Mouse (Mus musculus) gonadal fat pad, adult 2 months (tissue): ENCODE results near the gene Aven. TPM values are rescaled to one million over a fixed set of nuclear protein-coding genes. Genes with fewer than 3 reads are reported as not detected.

Experiments used
- DNase-seq: peaks from one replicate; pipeline ENCODE4 v3.0.0-alpha.2; 2012; ENCODE audit warnings: low read depth
- polyA plus RNA-seq: library from polyadenylated mRNA; depleted of rRNA; stranded (reverse); fragments of >200 nt; gene quantifications from 2 replicates; pipeline ENCODE4 v1.2.3, GENCODE M21; 2012

Aven gene
- polyA plus RNA-seq, 1 experiment = 5.6 TPM

- no peak for DNase-seq
Measured at GRCm38 (mm10) chr2:112556527-112556926, 63.8 kb downstream of the Aven start.

GRCm38 (mm10) chr2:112557453-112557852 is 64.7 kb downstream of the Aven start:
- DNase-seq = no peak

GRCm38 (mm10) chr2:112561549-112561948 is 68.8 kb downstream of the Aven start:
- DNase-seq = no peak

- no peak for DNase-seq
Measured at GRCm38 (mm10) chr2:112565060-112565459, 72.3 kb downstream of the Aven start.

GRCm38 (mm10) chr2:112566290-112567085 is 73.7 kb downstream of the Aven start:
- no peak for DNase-seq

GRCm38 (mm10) chr2:112567786-112568185 is 75.0 kb downstream of the Aven start:
- no peak for DNase-seq

GRCm38 (mm10) chr2:112590985-112591384 is 98.2 kb downstream of the Aven start:
- no peak for DNase-seq

GRCm38 (mm10) chr2:112591451-112591871 is 98.7 kb downstream of the Aven start:
- DNase-seq = no peak

GRCm38 (mm10) chr2:112593322-112593721 is 100.6 kb downstream of the Aven start:
- DNase-seq = no peak

- DNase-seq = no peak
Measured at GRCm38 (mm10) chr2:112593781-112594180, 101.0 kb downstream of the Aven start.

- DNase-seq = no peak
Measured at GRCm38 (mm10) chr2:112595807-112596206, 103.0 kb downstream of the Aven start.

- DNase-seq = no peak
Measured at GRCm38 (mm10) chr2:112596415-112596814, 103.7 kb downstream of the Aven start.

- no peak for DNase-seq
Measured at GRCm38 (mm10) chr2:112597064-112597463, 104.3 kb downstream of the Aven start.

GRCm38 (mm10) chr2:112600222-112600621 is 107.5 kb downstream of the Aven start:
- no peak for DNase-seq

GRCm38 (mm10) chr2:112602487-112602886 is 109.7 kb downstream of the Aven start:
- no peak for DNase-seq

- no peak for DNase-seq
Measured at GRCm38 (mm10) chr2:112606536-112606935, 113.8 kb downstream of the Aven start.

GRCm38 (mm10) chr2:112612628-112613027 is 119.9 kb downstream of the Aven start:
- no peak for DNase-seq

- no peak for DNase-seq
Measured at GRCm38 (mm10) chr2:112614375-112614774, 121.6 kb downstream of the Aven start.

- no peak for DNase-seq
Measured at GRCm38 (mm10) chr2:112617206-112617605, 124.4 kb downstream of the Aven start.

GRCm38 (mm10) chr2:112625156-112625555 is 132.4 kb downstream of the Aven start:
- no peak for DNase-seq

GRCm38 (mm10) chr2:112630669-112631068 is 137.9 kb downstream of the Aven start:
- no peak for DNase-seq

- DNase-seq = no peak
Measured at GRCm38 (mm10) chr2:112632536-112632935, 139.8 kb downstream of the Aven start.

- DNase-seq = no peak
Measured at GRCm38 (mm10) chr2:112637206-112637605, 144.4 kb downstream of the Aven start.

- no peak for DNase-seq
Measured at GRCm38 (mm10) chr2:112653836-112654235, 161.1 kb downstream of the Aven start.
